18 mouse cellular contexts compared by ENCODE assay signal in the genomic region with DNA sequence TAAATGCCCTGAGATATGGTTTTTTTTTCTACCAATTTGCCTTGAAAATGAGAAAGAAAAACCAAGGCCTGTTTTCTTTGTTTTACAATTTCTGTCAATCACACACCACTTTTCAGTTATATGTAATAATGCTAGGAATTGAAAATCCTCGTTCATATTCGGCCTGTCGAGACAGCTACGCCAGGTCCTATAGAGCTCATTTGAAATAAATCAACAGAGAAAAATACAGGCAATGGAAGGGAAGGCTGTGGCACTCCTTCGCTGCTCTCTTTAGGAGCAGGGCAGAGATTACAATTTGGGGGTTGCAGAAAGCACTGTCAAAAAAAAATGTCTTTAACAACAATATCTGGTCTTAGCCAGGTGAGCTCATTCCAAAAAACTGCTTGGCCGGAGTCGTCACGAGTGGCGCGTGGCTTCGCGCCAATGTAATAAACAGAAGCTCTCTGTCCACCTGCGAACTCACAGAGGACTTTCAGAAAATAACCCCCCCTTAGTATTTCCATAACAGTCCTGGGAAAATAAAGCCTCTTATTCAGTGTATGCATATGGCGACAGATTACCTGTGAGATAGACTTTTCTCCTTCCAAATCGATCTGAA. TPM values are rescaled to one million over a fixed set of nuclear protein-coding genes. Genes with fewer than 3 reads are reported as not detected.
A peak's percentile ranks its signal among the peaks of the same experiment; 100 is the strongest.
DNase-seq lines count a peak whose midpoint lies in the region; ATAC-seq and TF ChIP-seq lines count a peak whose summit lies in the region.
"Had no signal": no experiment of that assay in that cellular context is flagged by ENCODE, and none has a peak within 500 bp of the region (broad histone marks: within the 10 kb centered on the region; RNA-seq: fewer than 3 reads in every experiment).

No protein-coding gene starts in this region.

- H3K4me2 ChIP-seq in hindbrain, embryonic 13.5 days, result no peak overlapping the region
- H3K4me2 ChIP-seq in hindbrain, postnatal 0 days (ENCODE audit: low read depth, low read length), result no peak overlapping the region
- no peak overlapping the region for H3K4me2 ChIP-seq in neural tube, embryonic 13.5 days
- no peak overlapping the region for H3K4me2 ChIP-seq in neural tube, embryonic 15.5 days
- H3K4me2 ChIP-seq: heart, embryonic 13.5 days; kidney, embryonic 15.5 days; limb, embryonic 12.5 days; liver, embryonic 13.5 days; neural tube, embryonic 12.5 days; stomach, embryonic 15.5 days had no signal

- DNase-seq in cerebellum, postnatal 14 days, result peak; percentile 39 to 58
- no peak for DNase-seq in cerebellum, adult 11 months
- DNase-seq in hindbrain, postnatal 0 days (ENCODE audit: low spot score), result no peak
- no peak for DNase-seq in right cerebral cortex, adult 18-20 months

- no peak for TF ChIP-seq CTCF in hindbrain, postnatal 0 days (IDR thresholded peaks at IDR 0.05; ENCODE audit: low read depth)

- H3K27me3 ChIP-seq in hindbrain, embryonic 13.5 days, result no peaks in the 10 kb centered on the region
- no peaks in the 10 kb centered on the region for H3K27me3 ChIP-seq in hindbrain, postnatal 0 days (ENCODE audit: insufficient read depth, low read length)
- no peaks in the 10 kb centered on the region for H3K27me3 ChIP-seq in neural tube, embryonic 13.5 days
- no peaks in the 10 kb centered on the region for H3K27me3 ChIP-seq in neural tube, embryonic 15.5 days (replicated peaks)
- H3K27me3 ChIP-seq: heart, embryonic 13.5 days; kidney, embryonic 15.5 days; limb, embryonic 12.5 days; liver, embryonic 13.5 days; neural tube, embryonic 12.5 days; stomach, embryonic 15.5 days had no signal

- WGBS in hindbrain, embryonic 13.5 days, result 80% methylated on average over 15 of the region's 15 CpGs
- 70% methylated on average over 15 of the region's 15 CpGs for WGBS in hindbrain, postnatal 0 days
- WGBS in neural tube, embryonic 13.5 days, result 69% methylated on average over 15 of the region's 15 CpGs
- WGBS in neural tube, embryonic 15.5 days, result 67% methylated on average over 15 of the region's 15 CpGs

- H3K36me3 ChIP-seq in hindbrain, embryonic 13.5 days, result peaks cover 5% of the 10 kb centered on the region; the same call in 1 of the 2 replicates
- H3K36me3 ChIP-seq in hindbrain, postnatal 0 days (ENCODE audit: insufficient read depth, low read length), result no peaks in the 10 kb centered on the region; the same call in 1 of the 2 replicates
- no peaks in the 10 kb centered on the region for H3K36me3 ChIP-seq in neural tube, embryonic 13.5 days
- no peaks in the 10 kb centered on the region for H3K36me3 ChIP-seq in neural tube, embryonic 15.5 days
- H3K36me3 ChIP-seq: kidney, embryonic 15.5 days; liver, embryonic 13.5 days; neural tube, embryonic 12.5 days; stomach, embryonic 15.5 days had no signal

- H3K27ac ChIP-seq in hindbrain, embryonic 13.5 days, result peak overlapping the region; percentile 65
- H3K27ac ChIP-seq in hindbrain, postnatal 0 days, result no peak overlapping the region
- peak overlapping the region; percentile 59 for H3K27ac ChIP-seq in neural tube, embryonic 13.5 days (replicated peaks)
- H3K27ac ChIP-seq in neural tube, embryonic 15.5 days (replicated peaks), result no peak overlapping the region
- H3K27ac ChIP-seq: heart, embryonic 13.5 days; kidney, embryonic 15.5 days; limb, embryonic 12.5 days; liver, embryonic 13.5 days; neural tube, embryonic 12.5 days; stomach, embryonic 15.5 days had no signal

- peak; percentile 60; the same call in 1 of the 2 replicates for ATAC-seq in hindbrain, embryonic 13.5 days (ENCODE audit: low FRiP score)
- ATAC-seq in hindbrain, postnatal 0 days, result no peak
- ATAC-seq in neural tube, embryonic 13.5 days (ENCODE audit: low read depth), result no peak
- ATAC-seq in neural tube, embryonic 15.5 days (ENCODE audit: low FRiP score), result no peak

- peaks cover 14% of the 10 kb centered on the region; the same call in 1 of the 2 replicates for H3K4me1 ChIP-seq in hindbrain, embryonic 13.5 days (replicated peaks)
- no peaks in the 10 kb centered on the region for H3K4me1 ChIP-seq in hindbrain, postnatal 0 days (ENCODE audit: insufficient read depth, low read length)
- H3K4me1 ChIP-seq in neural tube, embryonic 13.5 days (replicated peaks), result peaks cover 6% of the 10 kb centered on the region
- H3K4me1 ChIP-seq in neural tube, embryonic 15.5 days, result 0 out of 2 replicates have a peak, but pooled peaks cover 3% of the 10 kb centered on the region
- H3K4me1 ChIP-seq: liver, embryonic 13.5 days; neural tube, embryonic 12.5 days; stomach, embryonic 15.5 days had no signal

- no peaks in the 10 kb centered on the region for H3K9me3 ChIP-seq in hindbrain, embryonic 13.5 days
- H3K9me3 ChIP-seq in hindbrain, postnatal 0 days (ENCODE audit: low read length), result no peaks in the 10 kb centered on the region
- H3K9me3 ChIP-seq in neural tube, embryonic 13.5 days, result no peaks in the 10 kb centered on the region
- no peaks in the 10 kb centered on the region for H3K9me3 ChIP-seq in neural tube, embryonic 15.5 days (replicated peaks)
- H3K9me3 ChIP-seq: heart, embryonic 13.5 days; kidney, embryonic 15.5 days; limb, embryonic 12.5 days; liver, embryonic 13.5 days; neural tube, embryonic 12.5 days; stomach, embryonic 15.5 days had no signal

- H3K9ac ChIP-seq in hindbrain, embryonic 13.5 days, result no peak overlapping the region
- H3K9ac ChIP-seq in hindbrain, postnatal 0 days (replicated peaks; ENCODE audit: low read length), result no peak overlapping the region
- no peak overlapping the region for H3K9ac ChIP-seq in neural tube, embryonic 13.5 days
- H3K9ac ChIP-seq in neural tube, embryonic 15.5 days (replicated peaks), result no peak overlapping the region
- H3K9ac ChIP-seq: heart, embryonic 13.5 days; kidney, embryonic 15.5 days; limb, embryonic 12.5 days; liver, embryonic 13.5 days; neural tube, embryonic 12.5 days; stomach, embryonic 15.5 days had no signal

- H3K4me3 ChIP-seq in hindbrain, embryonic 13.5 days, result no peak overlapping the region
- no peak overlapping the region for H3K4me3 ChIP-seq in hindbrain, postnatal 0 days (ENCODE audit: low read length)
- H3K4me3 ChIP-seq in neural tube, embryonic 13.5 days, result no peak overlapping the region
- no peak overlapping the region for H3K4me3 ChIP-seq in neural tube, embryonic 15.5 days (replicated peaks)
- H3K4me3 ChIP-seq: heart, embryonic 13.5 days; kidney, embryonic 15.5 days; limb, embryonic 12.5 days; liver, embryonic 13.5 days; neural tube, embryonic 12.5 days; stomach, embryonic 15.5 days had no signal

RNA-seq across cellular contexts. Expression of a gene that starts 26.8 kb away (rescaled TPM):
- 7.4 and 7.5 TPM in 2 replicates for polyA plus RNA-seq in hindbrain, embryonic 13.5 days (2015; fragmentation: Nextera tagmentation; extraction: Ambion mirVana)
- total RNA-seq in hindbrain, postnatal 0 days (2014; rRNA removed), result 11.1 and 12.5 TPM in 2 replicates
- 5.0 and 5.7 TPM in 2 replicates for polyA plus RNA-seq in hindbrain, postnatal 0 days (2015; fragmentation: Nextera tagmentation; extraction: Ambion mirVana)
- polyA plus RNA-seq in neural tube, embryonic 13.5 days (2015; fragmentation: Nextera tagmentation; extraction: Ambion mirVana), result 8.8 and 9.2 TPM in 2 replicates
- polyA plus RNA-seq in neural tube, embryonic 15.5 days (2015; fragmentation: Nextera tagmentation; extraction: Ambion mirVana), result 5.1 and 5.6 TPM in 2 replicates

RNA-seq across cellular contexts. Expression of a gene that starts 48.7 kb away (rescaled TPM):
- polyA plus RNA-seq in hindbrain, embryonic 13.5 days (2015; fragmentation: Nextera tagmentation; extraction: Ambion mirVana), result 0.19 and 0.34 TPM in 2 replicates
- total RNA-seq in hindbrain, postnatal 0 days (2014; rRNA removed), result 0.10 and 0.72 TPM in 2 replicates
- 0.04 and 0.09 TPM in 2 replicates for polyA plus RNA-seq in hindbrain, postnatal 0 days (2015; fragmentation: Nextera tagmentation; extraction: Ambion mirVana)
- 0.11 and 0.14 TPM in 2 replicates for polyA plus RNA-seq in neural tube, embryonic 13.5 days (2015; fragmentation: Nextera tagmentation; extraction: Ambion mirVana)
- 0.09 and 0.88 TPM in 2 replicates for polyA plus RNA-seq in neural tube, embryonic 15.5 days (2015; fragmentation: Nextera tagmentation; extraction: Ambion mirVana)
- total RNA-seq: gastrocnemius, postnatal 25 days; heart, postnatal 14 days; layer of hippocampus, adult 8-10 months; left cerebral cortex, postnatal 10 days; megakaryocyte, adult 5-6 weeks had no signal

Comparison
In these comparisons a context has a peak if more than half of its experiments do, and no peak if none do; other contexts are left out.
1. DNase-seq: peak in cerebellum, postnatal 14 days (2 of 2); none in cerebellum, adult 11 months (single experiment), hindbrain, postnatal 0 days (single experiment) and right cerebral cortex, adult 18-20 months (single experiment).
2. H3K27ac ChIP-seq: peak in hindbrain, embryonic 13.5 days (single experiment) and neural tube, embryonic 13.5 days (single experiment); none in hindbrain, postnatal 0 days (single experiment) and neural tube, embryonic 15.5 days (single experiment).